Mouse (Mus musculus): ENCODE results near the gene Vps54. TPM values are rescaled to one million over a fixed set of nuclear protein-coding genes. Genes with fewer than 3 reads are reported as not detected.

Gene Vps54
- polyA plus RNA-seq, 1 experiment from 2014 or later, result 4.9 TPM

GRCm38 (mm10) chr11:21325781-21326180 lies 86.7 kb downstream of the Vps54 start:
- no peak for DNase-seq
- Histone ChIP-seq H3K36me3 (replicated peaks; ENCODE audit: insufficient read depth, low read length) (peaks cover 66% of the 10 kb centered on the region), H3K9ac (replicated peaks) (no peak overlapping the region), H3K4me1 (ENCODE audit: insufficient read depth) (peaks cover 2% of the 10 kb centered on the region; the same call in 1 of the 2 replicates), H3K9me3 (ENCODE audit: low read length) (no peaks in the 10 kb centered on the region), H3K4me2 (ENCODE audit: low read depth, low read length) (no peak overlapping the region), H3K4me3 (ENCODE audit: low read depth, low read length) (no peak overlapping the region), H3K27me3 (ENCODE audit: insufficient read depth, low read length) (no peaks in the 10 kb centered on the region), H3K27ac (ENCODE audit: low read depth) (no peak overlapping the region)
- TF ChIP-seq CTCF (IDR thresholded peaks at IDR 0.05; ENCODE audit: low read depth), result no peak
- TF ChIP-seq EP300 (IDR thresholded peaks at IDR 0.05; ENCODE audit: low read depth), result no peak
- no peak for ATAC-seq
- 80% methylated on average over 5 of the region's 5 CpGs for WGBS (ENCODE audit: insufficient replicate concordance)

DNA sequence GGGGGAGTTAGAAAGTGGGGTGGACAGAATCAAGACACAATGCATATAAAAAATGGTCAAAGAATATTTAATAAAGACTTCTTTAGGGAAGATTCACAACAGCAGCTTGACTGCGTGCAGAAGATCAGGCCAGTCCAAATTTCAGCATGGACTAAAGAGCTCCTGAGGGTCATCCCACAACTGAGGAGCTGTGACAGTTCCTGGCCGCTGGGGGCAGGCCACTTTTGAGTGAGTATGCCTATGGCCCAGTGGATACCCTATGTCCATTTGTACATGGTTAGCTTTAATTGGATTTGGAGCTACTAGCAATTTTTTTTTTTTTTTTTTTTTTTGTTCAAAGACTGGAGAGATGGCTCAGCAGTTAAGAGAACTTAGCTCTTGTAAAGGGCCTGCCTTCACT lies 87.7 kb downstream of the Vps54 start:
- H3K9me3 ChIP-seq (ENCODE audit: low read length), result no peaks in the 10 kb centered on the region
- no peaks in the 10 kb centered on the region for H3K4me1 ChIP-seq (ENCODE audit: insufficient read depth)
- 69% methylated on average over 2 of the region's 2 CpGs for WGBS (ENCODE audit: insufficient replicate concordance)
- H3K9ac ChIP-seq (replicated peaks), result no peak overlapping the region
- peaks cover 67% of the 10 kb centered on the region for H3K36me3 ChIP-seq (replicated peaks; ENCODE audit: insufficient read depth, low read length)
- no peak overlapping the region for H3K4me2 ChIP-seq (ENCODE audit: low read depth, low read length)
- no peak overlapping the region for H3K27ac ChIP-seq (ENCODE audit: low read depth)
- H3K4me3 ChIP-seq (ENCODE audit: low read depth, low read length), result no peak overlapping the region
- no peaks in the 10 kb centered on the region for H3K27me3 ChIP-seq (ENCODE audit: insufficient read depth, low read length)
- TF ChIP-seq EP300 (IDR thresholded peaks at IDR 0.05; ENCODE audit: low read depth), result no peak
- peak; percentile 33 for TF ChIP-seq CTCF (IDR thresholded peaks at IDR 0.05; ENCODE audit: low read depth)
- DNase-seq, result no peak
- no peak for ATAC-seq

DNA sequence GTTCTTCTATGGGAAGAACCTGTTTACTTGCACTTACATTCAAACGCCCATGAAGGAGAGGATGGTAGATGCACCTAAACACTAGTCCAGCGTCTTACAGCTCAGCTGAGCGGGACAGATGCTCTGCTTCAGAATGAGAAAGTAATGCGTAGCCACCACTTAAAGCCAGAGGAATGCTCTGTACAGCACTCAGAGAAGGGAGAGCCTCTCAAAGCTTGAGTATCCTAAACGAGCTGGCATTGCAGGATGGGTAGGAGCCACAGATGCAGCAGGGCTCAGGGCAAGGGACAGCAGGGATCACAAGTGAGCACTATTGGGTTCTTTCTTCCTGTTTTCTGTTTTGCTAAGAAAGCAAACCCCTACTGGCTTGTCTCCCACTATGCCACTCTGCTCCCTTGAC lies 88.4 kb downstream of the Vps54 start:
- 84% methylated on average over 5 of the region's 5 CpGs for WGBS (ENCODE audit: insufficient replicate concordance)
- no peak for DNase-seq
- Histone ChIP-seq H3K9ac (replicated peaks) (no peak overlapping the region), H3K27me3 (ENCODE audit: insufficient read depth, low read length) (no peaks in the 10 kb centered on the region), H3K36me3 (replicated peaks; ENCODE audit: insufficient read depth, low read length) (peaks cover 67% of the 10 kb centered on the region), H3K9me3 (ENCODE audit: low read length) (no peaks in the 10 kb centered on the region), H3K4me3 (ENCODE audit: low read depth, low read length) (no peak overlapping the region), H3K27ac (ENCODE audit: low read depth) (no peak overlapping the region), H3K4me1 (ENCODE audit: insufficient read depth) (no peaks in the 10 kb centered on the region), H3K4me2 (ENCODE audit: low read depth, low read length) (no peak overlapping the region)
- ATAC-seq, result no peak
- TF ChIP-seq CTCF (IDR thresholded peaks at IDR 0.05; ENCODE audit: low read depth) (no peak), EP300 (IDR thresholded peaks at IDR 0.05; ENCODE audit: low read depth) (no peak)

GRCm38 (mm10) chr11:21328141-21328540 lies 89.1 kb downstream of the Vps54 start:
- no peaks in the 10 kb centered on the region for H3K4me1 ChIP-seq (ENCODE audit: insufficient read depth)
- H3K36me3 ChIP-seq (replicated peaks; ENCODE audit: insufficient read depth, low read length), result peaks cover 71% of the 10 kb centered on the region
- no peak for ATAC-seq
- WGBS (ENCODE audit: insufficient replicate concordance), result 64% methylated on average over 5 of the region's 5 CpGs
- no peak for DNase-seq
- no peak overlapping the region for H3K27ac ChIP-seq (ENCODE audit: low read depth)
- TF ChIP-seq EP300 (IDR thresholded peaks at IDR 0.05; ENCODE audit: low read depth) (no peak), CTCF (IDR thresholded peaks at IDR 0.05; ENCODE audit: low read depth) (no peak)
- H3K4me2 ChIP-seq (ENCODE audit: low read depth, low read length), result no peak overlapping the region
- no peaks in the 10 kb centered on the region for H3K27me3 ChIP-seq (ENCODE audit: insufficient read depth, low read length)
- H3K4me3 ChIP-seq (ENCODE audit: low read depth, low read length), result no peak overlapping the region
- H3K9ac ChIP-seq (replicated peaks), result no peak overlapping the region
- H3K9me3 ChIP-seq (ENCODE audit: low read length), result no peaks in the 10 kb centered on the region

GRCm38 (mm10) chr11:21332639-21333295 lies 93.7 kb downstream of the Vps54 start:
- 85% methylated on average over 5 of the region's 5 CpGs for WGBS (ENCODE audit: insufficient replicate concordance)
- peaks cover 57% of the 10 kb centered on the region for H3K36me3 ChIP-seq (replicated peaks; ENCODE audit: insufficient read depth, low read length)
- TF ChIP-seq EP300 (IDR thresholded peaks at IDR 0.05; ENCODE audit: low read depth), result no peak
- TF ChIP-seq CTCF (IDR thresholded peaks at IDR 0.05; ENCODE audit: low read depth), result no peak
- H3K4me1 ChIP-seq (ENCODE audit: insufficient read depth), result no peaks in the 10 kb centered on the region
- no peak overlapping the region for H3K9ac ChIP-seq (replicated peaks)
- H3K4me2 ChIP-seq (ENCODE audit: low read depth, low read length), result no peak overlapping the region
- H3K4me3 ChIP-seq (ENCODE audit: low read depth, low read length), result no peak overlapping the region
- DNase-seq (no peak), ATAC-seq (no peak)
- H3K27me3 ChIP-seq (ENCODE audit: insufficient read depth, low read length), result no peaks in the 10 kb centered on the region
- no peak overlapping the region for H3K27ac ChIP-seq (ENCODE audit: low read depth)
- H3K9me3 ChIP-seq (ENCODE audit: low read length), result no peaks in the 10 kb centered on the region

- H3K4me1 ChIP-seq (ENCODE audit: insufficient read depth), result no peaks in the 10 kb centered on the region; the same call in 1 of the 2 replicates
- H3K4me3 ChIP-seq (ENCODE audit: low read depth, low read length), result no peak overlapping the region
- H3K36me3 ChIP-seq (replicated peaks; ENCODE audit: insufficient read depth, low read length), result peaks cover 23% of the 10 kb centered on the region
- H3K4me2 ChIP-seq (ENCODE audit: low read depth, low read length), result no peak overlapping the region
- TF ChIP-seq CTCF (IDR thresholded peaks at IDR 0.05; ENCODE audit: low read depth), result no peak
- H3K27me3 ChIP-seq (ENCODE audit: insufficient read depth, low read length), result no peaks in the 10 kb centered on the region
- 89% methylated on average over 1 of the region's 1 CpGs for WGBS (ENCODE audit: insufficient replicate concordance)
- H3K27ac ChIP-seq (ENCODE audit: low read depth), result no peak overlapping the region
- H3K9ac ChIP-seq (replicated peaks), result no peak overlapping the region
- DNase-seq (no peak), ATAC-seq (no peak)
- no peaks in the 10 kb centered on the region for H3K9me3 ChIP-seq (ENCODE audit: low read length)
Observed at GRCm38 (mm10) chr11:21337855-21338254, 98.8 kb downstream of the Vps54 start.

All from liver, postnatal 0 days (tissue).